Mouse (Mus musculus): ENCODE results near the gene Rps27a. TPM values are rescaled to one million over a fixed set of nuclear protein-coding genes. Genes with fewer than 3 reads are reported as not detected.
A peak's percentile ranks its signal among the peaks of the same experiment; 100 is the strongest.

Gene Rps27a
- 678 and 696 TPM in 2 replicates for polyA plus RNA-seq (2015; fragmentation: Nextera tagmentation; extraction: Ambion mirVana)

GRCm38 (mm10) chr11:29547752-29548503, at the start of gene Rps27a, which contains the start of gene Clhc1:
TSS of gene Rps27a (minus strand) at chr11:29548109.
TSS of gene Clhc1 (plus strand) at chr11:29547950.
- H3K27me3 ChIP-seq = no peaks in the 10 kb centered on the region
- WGBS = under 1% methylated on average over 46 of the region's 46 CpGs

GRCm38 (mm10) chr11:29597159-29597558, 49.2 kb upstream of the Rps27a start:
- no peak for ATAC-seq
- Histone ChIP-seq H3K4me3 (replicated peaks) (no peak overlapping the region), H3K4me2 (replicated peaks) (no peak overlapping the region)

More at GRCm38 (mm10) chr11:29547752-29548503, at the start of gene Rps27a, which contains the start of gene Clhc1:
- Histone ChIP-seq H3K4me3 (replicated peaks) (peak within 1 kb of the TSS; percentile 73), H3K27ac (peak within 1 kb of the TSS; percentile 77), H3K4me2 (replicated peaks) (peak within 1 kb of the TSS; percentile 73), H3K9ac (replicated peaks) (peak within 1 kb of the TSS; percentile 83), H3K36me3 (peaks cover 31% of the 10 kb centered on the region), H3K9me3 (no peaks in the 10 kb centered on the region), H3K4me1 (replicated peaks) (peaks cover 17% of the 10 kb centered on the region)
- peak; percentile 99 for ATAC-seq

GRCm38 (mm10) chr11:29595217-29595616, 47.3 kb upstream of the Rps27a start:
- no peak overlapping the region for H3K9ac ChIP-seq (replicated peaks)
- no peak for ATAC-seq
- H3K4me2 ChIP-seq (replicated peaks) = no peak overlapping the region
- no peak overlapping the region for H3K4me3 ChIP-seq (replicated peaks)
- H3K36me3 ChIP-seq = no peaks in the 10 kb centered on the region
- no peak overlapping the region for H3K27ac ChIP-seq
- H3K9me3 ChIP-seq = no peaks in the 10 kb centered on the region
- no peaks in the 10 kb centered on the region for H3K4me1 ChIP-seq (replicated peaks)
- no peaks in the 10 kb centered on the region for H3K27me3 ChIP-seq

More at GRCm38 (mm10) chr11:29597159-29597558, 49.2 kb upstream of the Rps27a start:
- H3K4me1 ChIP-seq (replicated peaks) = no peaks in the 10 kb centered on the region
- H3K27me3 ChIP-seq = no peaks in the 10 kb centered on the region
- no peaks in the 10 kb centered on the region for H3K9me3 ChIP-seq
- H3K36me3 ChIP-seq = no peaks in the 10 kb centered on the region
- H3K9ac ChIP-seq (replicated peaks) = no peak overlapping the region
- no peak overlapping the region for H3K27ac ChIP-seq

GRCm38 (mm10) chr11:29579610-29580009, 31.7 kb upstream of the Rps27a start:
- H3K27ac ChIP-seq = no peak overlapping the region
- no peak overlapping the region for H3K9ac ChIP-seq (replicated peaks)
- H3K4me3 ChIP-seq (replicated peaks) = no peak overlapping the region
- H3K27me3 ChIP-seq = no peaks in the 10 kb centered on the region
- H3K36me3 ChIP-seq = no peaks in the 10 kb centered on the region
- no peak overlapping the region for H3K4me2 ChIP-seq (replicated peaks)
- ATAC-seq = no peak
- H3K9me3 ChIP-seq = no peaks in the 10 kb centered on the region
- no peaks in the 10 kb centered on the region for H3K4me1 ChIP-seq (replicated peaks)

GRCm38 (mm10) chr11:29572656-29573055, 24.7 kb upstream of the Rps27a start:
- Histone ChIP-seq H3K4me1 (replicated peaks) (no peaks in the 10 kb centered on the region), H3K27me3 (no peaks in the 10 kb centered on the region), H3K9me3 (no peaks in the 10 kb centered on the region), H3K36me3 (no peaks in the 10 kb centered on the region), H3K9ac (replicated peaks) (no peak overlapping the region), H3K27ac (no peak overlapping the region), H3K4me2 (replicated peaks) (no peak overlapping the region), H3K4me3 (replicated peaks) (no peak overlapping the region)
- 74% methylated on average over 2 of the region's 2 CpGs for WGBS
- no peak for ATAC-seq

GRCm38 (mm10) chr11:29571536-29571935, 23.6 kb upstream of the Rps27a start:
- H3K36me3 ChIP-seq = no peaks in the 10 kb centered on the region
- H3K9me3 ChIP-seq = no peaks in the 10 kb centered on the region
- H3K4me3 ChIP-seq (replicated peaks) = no peak overlapping the region
- H3K4me1 ChIP-seq (replicated peaks) = no peaks in the 10 kb centered on the region
- no peaks in the 10 kb centered on the region for H3K27me3 ChIP-seq
- WGBS = 85% methylated on average over 3 of the region's 3 CpGs
- H3K9ac ChIP-seq (replicated peaks) = no peak overlapping the region
- H3K4me2 ChIP-seq (replicated peaks) = no peak overlapping the region
- no peak for ATAC-seq
- H3K27ac ChIP-seq = no peak overlapping the region

GRCm38 (mm10) chr11:29563406-29563805, 15.5 kb upstream of the Rps27a start:
- no peak overlapping the region for H3K4me3 ChIP-seq (replicated peaks)
- no peak overlapping the region for H3K9ac ChIP-seq (replicated peaks)
- no peak for ATAC-seq
- no peak overlapping the region for H3K27ac ChIP-seq
- H3K4me1 ChIP-seq (replicated peaks) = no peaks in the 10 kb centered on the region
- 93% methylated on average over 2 of the region's 2 CpGs for WGBS
- no peaks in the 10 kb centered on the region for H3K36me3 ChIP-seq
- no peak overlapping the region for H3K4me2 ChIP-seq (replicated peaks)
- H3K27me3 ChIP-seq = no peaks in the 10 kb centered on the region
- H3K9me3 ChIP-seq = no peaks in the 10 kb centered on the region

GRCm38 (mm10) chr11:29560990-29561389, 13.1 kb upstream of the Rps27a start:
- H3K9ac ChIP-seq (replicated peaks) = no peak overlapping the region
- no peak for ATAC-seq
- no peaks in the 10 kb centered on the region for H3K36me3 ChIP-seq
- no peak overlapping the region for H3K4me3 ChIP-seq (replicated peaks)
- no peaks in the 10 kb centered on the region for H3K9me3 ChIP-seq
- H3K4me2 ChIP-seq (replicated peaks) = no peak overlapping the region
- no peak overlapping the region for H3K27ac ChIP-seq
- 89% methylated on average over 3 of the region's 3 CpGs for WGBS
- no peaks in the 10 kb centered on the region for H3K27me3 ChIP-seq
- H3K4me1 ChIP-seq (replicated peaks) = no peaks in the 10 kb centered on the region

- no peaks in the 10 kb centered on the region for H3K36me3 ChIP-seq
- 90% methylated on average over 9 of the region's 9 CpGs for WGBS
- no peak overlapping the region for H3K4me3 ChIP-seq (replicated peaks)
- H3K9me3 ChIP-seq = no peaks in the 10 kb centered on the region
- H3K4me2 ChIP-seq (replicated peaks) = no peak overlapping the region
- no peaks in the 10 kb centered on the region for H3K27me3 ChIP-seq
- H3K9ac ChIP-seq (replicated peaks) = no peak overlapping the region
- no peak overlapping the region for H3K27ac ChIP-seq
- H3K4me1 ChIP-seq (replicated peaks) = no peaks in the 10 kb centered on the region
- no peak for ATAC-seq
Measured at GRCm38 (mm10) chr11:29560452-29560851, 12.5 kb upstream of the Rps27a start.

GRCm38 (mm10) chr11:29549425-29549778, 1.5 kb upstream of the Rps27a start:
- H3K4me1 ChIP-seq (replicated peaks) = peaks cover 17% of the 10 kb centered on the region
- H3K36me3 ChIP-seq = peaks cover 22% of the 10 kb centered on the region
- no peak overlapping the region for H3K27ac ChIP-seq
- 100% methylated on average over 1 of the region's 1 CpGs for WGBS
- H3K4me2 ChIP-seq (replicated peaks) = no peak overlapping the region
- ATAC-seq = no peak
- no peaks in the 10 kb centered on the region for H3K27me3 ChIP-seq
- no peak overlapping the region for H3K9ac ChIP-seq (replicated peaks)
- no peak overlapping the region for H3K4me3 ChIP-seq (replicated peaks)
- H3K9me3 ChIP-seq = no peaks in the 10 kb centered on the region

- Histone ChIP-seq H3K27ac (peak overlapping the region; percentile 77; the same call in 1 of the 2 replicates), H3K27me3 (no peaks in the 10 kb centered on the region), H3K36me3 (peaks cover 28% of the 10 kb centered on the region), H3K4me2 (replicated peaks) (peak overlapping the region; percentile 73), H3K9ac (replicated peaks) (peak overlapping the region; percentile 83), H3K4me3 (replicated peaks) (peak overlapping the region; percentile 73), H3K4me1 (replicated peaks) (peaks cover 17% of the 10 kb centered on the region), H3K9me3 (no peaks in the 10 kb centered on the region)
- WGBS = 27% methylated on average over 23 of the region's 23 CpGs
- no peak for ATAC-seq
Measured at GRCm38 (mm10) chr11:29548504-29549424, 855 bp upstream of the Rps27a start.

GRCm38 (mm10) chr11:29547249-29547751, 609 bp downstream of the Rps27a start:
- Histone ChIP-seq H3K9me3 (no peaks in the 10 kb centered on the region), H3K36me3 (peaks cover 35% of the 10 kb centered on the region), H3K27me3 (no peaks in the 10 kb centered on the region), H3K4me3 (replicated peaks) (peak overlapping the region; percentile 73), H3K9ac (replicated peaks) (peak overlapping the region; percentile 83), H3K27ac (peak overlapping the region; percentile 77), H3K4me1 (replicated peaks) (peaks cover 17% of the 10 kb centered on the region), H3K4me2 (replicated peaks) (peak overlapping the region; percentile 73)
- whole genome bisulfite sequencing = 1% methylated on average over 27 of the region's 27 CpGs
- ATAC-seq = peak; percentile 35
